Mouse (Mus musculus): ENCODE results near the gene Zfp791. TPM values are rescaled to one million over a fixed set of nuclear protein-coding genes. Genes with fewer than 3 reads are reported as not detected.
"Not testable (repeated sequence)": the region's sequence is repeated elsewhere in the genome, so short reads cannot be mapped to it uniquely, and the experiment has no call there.

The Zfp791 gene
- 0.80 and 1.1 TPM in 2 replicates for polyA plus RNA-seq (2014; fragmentation: Nextera tagmentation; extraction: Ambion mirVana)

DNA sequence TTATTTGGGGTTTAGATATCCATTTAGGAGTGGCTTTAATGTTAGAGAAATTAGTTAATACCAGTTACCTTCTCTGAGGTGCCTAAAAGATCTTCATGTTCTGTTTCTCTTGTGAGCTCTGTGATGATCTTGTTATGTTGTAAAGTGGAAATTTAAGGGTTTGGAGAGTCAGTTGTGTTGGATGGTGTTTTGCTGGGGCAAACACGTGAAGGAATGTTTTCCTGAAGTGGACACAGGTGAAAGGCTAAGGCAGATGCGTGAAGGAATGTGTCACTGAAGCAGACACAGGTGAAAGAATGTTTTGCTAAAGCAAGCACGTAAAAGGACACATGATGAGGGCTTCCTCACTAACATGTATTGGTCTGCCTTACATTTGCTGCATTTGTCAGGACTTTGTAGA is at the start of gene Zfp791:
TSS of gene Zfp791 (minus strand) at position 101 of the 400 bp plus-strand sequence.
- no peaks in the 10 kb centered on the region for H3K9me3 ChIP-seq (ENCODE audit: control insufficient read depth, low read length)
- no peak within 1 kb of the TSS for H3K9ac ChIP-seq (ENCODE audit: low read length)
- no peaks in the 10 kb centered on the region for H3K36me3 ChIP-seq (ENCODE audit: control insufficient read depth, insufficient read depth, low read length)
- no peak within 1 kb of the TSS for H3K4me2 ChIP-seq (ENCODE audit: low read length)
- 72% methylated on average over 3 of the region's 3 CpGs for WGBS
- H3K27me3 ChIP-seq (ENCODE audit: control insufficient read depth, insufficient read depth, low read length) = no peaks in the 10 kb centered on the region
- H3K4me3 ChIP-seq (ENCODE audit: control insufficient read depth in 1 of 2, insufficient read depth in 1 of 2, low read depth in 1 of 2, low read length in 2 of 2) = no peak within 1 kb of the TSS
- no peak within 1 kb of the TSS for H3K27ac ChIP-seq (replicated peaks in 1 of 2; ENCODE audit: control insufficient read depth in 1 of 2, insufficient read depth in 1 of 2, low read depth in 2 of 2, low read length in 2 of 2)
- 0 out of 4 replicates have a peak, but pooled peaks cover 0 to 3% of the 10 kb centered on the region in 2 experiments for H3K4me1 ChIP-seq (ENCODE audit: control insufficient read depth in 2 of 2, insufficient read depth in 2 of 2, low read length in 2 of 2)
- ATAC-seq (ENCODE audit: insufficient number of reproducible peaks, insufficient read depth, low FRiP score, low read depth) = no peak

- Histone ChIP-seq H3K4me2 (ENCODE audit: low read length) (no peak overlapping the region), H3K9me3 (ENCODE audit: control insufficient read depth, low read length) (no peaks in the 10 kb centered on the region), H3K4me1 (ENCODE audit: control insufficient read depth in 2 of 2, insufficient read depth in 2 of 2, low read length in 2 of 2) (no peaks in the 10 kb centered on the region), H3K9ac (ENCODE audit: low read length) (no peak overlapping the region), H3K36me3 (ENCODE audit: control insufficient read depth, insufficient read depth, low read length) (no peaks in the 10 kb centered on the region), H3K4me3 (ENCODE audit: control insufficient read depth in 1 of 2, insufficient read depth in 1 of 2, low read depth in 1 of 2, low read length in 2 of 2) (no peak overlapping the region), H3K27ac (replicated peaks in 1 of 2; ENCODE audit: control insufficient read depth in 1 of 2, insufficient read depth in 1 of 2, low read depth in 2 of 2, low read length in 2 of 2) (no peak overlapping the region), H3K27me3 (ENCODE audit: control insufficient read depth, insufficient read depth, low read length) (no peaks in the 10 kb centered on the region)
- 24% methylated on average over 14 of the region's 14 CpGs for WGBS
- ATAC-seq (ENCODE audit: insufficient number of reproducible peaks, insufficient read depth, low FRiP score, low read depth) = no peak
Observed at GRCm38 (mm10) chr8:85171291-85171690, 48.4 kb upstream of the Zfp791 start.

DNA sequence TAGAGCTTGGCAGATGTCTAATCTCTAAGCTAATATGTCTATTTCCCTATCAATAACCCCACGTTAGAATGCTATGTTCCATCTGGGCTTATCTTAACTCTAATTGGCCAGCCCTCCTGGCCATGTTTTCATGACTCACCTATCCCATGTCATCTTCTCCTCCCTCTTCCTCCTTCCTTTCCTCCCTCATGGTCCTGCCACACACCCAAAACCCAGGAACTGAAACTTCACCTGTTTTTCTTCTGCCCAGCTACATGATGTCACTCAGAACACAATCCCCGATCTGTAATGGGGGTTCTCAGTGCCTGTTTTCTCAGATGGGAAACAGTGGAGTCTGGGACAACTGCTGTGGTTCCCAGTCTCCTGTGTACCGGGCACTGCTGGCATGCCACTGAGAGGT is 28.7 kb upstream of the Zfp791 start, which contains the start of gene Cks1brt:
TSS of gene Cks1brt (plus strand) at position 301 of the 400 bp plus-strand sequence.
- Histone ChIP-seq H3K4me2 (ENCODE audit: low read length) (no peak within 1 kb of the TSS), H3K4me3 (ENCODE audit: control insufficient read depth in 1 of 2, insufficient read depth in 1 of 2, low read depth in 1 of 2, low read length in 2 of 2) (no peak within 1 kb of the TSS), H3K9me3 (ENCODE audit: control insufficient read depth, low read length) (peaks cover 44% of the 10 kb centered on the region), H3K4me1 (ENCODE audit: control insufficient read depth in 2 of 2, insufficient read depth in 2 of 2, low read length in 2 of 2) (no peaks in the 10 kb centered on the region), H3K27ac (replicated peaks in 1 of 2; ENCODE audit: control insufficient read depth in 1 of 2, insufficient read depth in 1 of 2, low read depth in 2 of 2, low read length in 2 of 2) (no peak within 1 kb of the TSS), H3K27me3 (ENCODE audit: control insufficient read depth, insufficient read depth, low read length) (no peaks in the 10 kb centered on the region), H3K36me3 (ENCODE audit: control insufficient read depth, insufficient read depth, low read length) (no peaks in the 10 kb centered on the region), H3K9ac (ENCODE audit: low read length) (no peak within 1 kb of the TSS)
- no peak for ATAC-seq (ENCODE audit: insufficient number of reproducible peaks, insufficient read depth, low FRiP score, low read depth)
- WGBS = 75% methylated on average over 3 of the region's 3 CpGs

GRCm38 (mm10) chr8:85142516-85142915 is 19.6 kb upstream of the Zfp791 start:
- Histone ChIP-seq H3K4me1 (ENCODE audit: control insufficient read depth in 2 of 2, insufficient read depth in 2 of 2, low read length in 2 of 2) (no peaks in the 10 kb centered on the region), H3K4me3 (ENCODE audit: control insufficient read depth in 1 of 2, insufficient read depth in 1 of 2, low read depth in 1 of 2, low read length in 2 of 2) (no peak overlapping the region), H3K36me3 (ENCODE audit: control insufficient read depth, insufficient read depth, low read length) (no peaks in the 10 kb centered on the region), H3K4me2 (ENCODE audit: low read length) (no peak overlapping the region), H3K9me3 (ENCODE audit: control insufficient read depth, low read length) (peaks cover 31% of the 10 kb centered on the region), H3K27ac (replicated peaks in 1 of 2; ENCODE audit: control insufficient read depth in 1 of 2, insufficient read depth in 1 of 2, low read depth in 2 of 2, low read length in 2 of 2) (no peak overlapping the region), H3K27me3 (ENCODE audit: control insufficient read depth, insufficient read depth, low read length) (no peaks in the 10 kb centered on the region), H3K9ac (ENCODE audit: low read length) (no peak overlapping the region)
- ATAC-seq (ENCODE audit: insufficient number of reproducible peaks, insufficient read depth, low FRiP score, low read depth) = no peak
- 87% methylated on average over 4 of the region's 4 CpGs for WGBS

- H3K9ac ChIP-seq (ENCODE audit: low read length); H3K27ac ChIP-seq (replicated peaks in 1 of 2; ENCODE audit: control insufficient read depth in 1 of 2, insufficient read depth in 1 of 2, low read depth in 2 of 2, low read length in 2 of 2); ATAC-seq (ENCODE audit: insufficient number of reproducible peaks, insufficient read depth, low FRiP score, low read depth); H3K4me3 ChIP-seq (ENCODE audit: control insufficient read depth in 1 of 2, insufficient read depth in 1 of 2, low read depth in 1 of 2, low read length in 2 of 2); H3K27me3 ChIP-seq (ENCODE audit: control insufficient read depth, insufficient read depth, low read length); H3K4me1 ChIP-seq (ENCODE audit: control insufficient read depth in 2 of 2, insufficient read depth in 2 of 2, low read length in 2 of 2); H3K9me3 ChIP-seq (ENCODE audit: control insufficient read depth, low read length); H3K36me3 ChIP-seq (ENCODE audit: control insufficient read depth, insufficient read depth, low read length); H3K4me2 ChIP-seq (ENCODE audit: low read length): not testable (repeated sequence)
- WGBS = 84% methylated on average over 2 of the region's 2 CpGs
Observed at GRCm38 (mm10) chr8:85135690-85136089, 12.8 kb upstream of the Zfp791 start.

GRCm38 (mm10) chr8:85132335-85132734 is 9.4 kb upstream of the Zfp791 start:
- H3K27ac ChIP-seq (replicated peaks in 1 of 2; ENCODE audit: control insufficient read depth in 1 of 2, insufficient read depth in 1 of 2, low read depth in 2 of 2, low read length in 2 of 2) = no peak overlapping the region
- WGBS = 90% methylated on average over 1 of the region's 1 CpGs
- ATAC-seq (ENCODE audit: insufficient number of reproducible peaks, insufficient read depth, low FRiP score, low read depth) = no peak
- peaks cover 8% of the 10 kb centered on the region; the same call in 1 of the 2 replicates for H3K9me3 ChIP-seq (ENCODE audit: control insufficient read depth, low read length)
- no peaks in the 10 kb centered on the region for H3K4me1 ChIP-seq (ENCODE audit: control insufficient read depth in 2 of 2, insufficient read depth in 2 of 2, low read length in 2 of 2)
- H3K4me2 ChIP-seq (ENCODE audit: low read length) = no peak overlapping the region
- no peak overlapping the region for H3K4me3 ChIP-seq (ENCODE audit: control insufficient read depth in 1 of 2, insufficient read depth in 1 of 2, low read depth in 1 of 2, low read length in 2 of 2)
- no peaks in the 10 kb centered on the region for H3K27me3 ChIP-seq (ENCODE audit: control insufficient read depth, insufficient read depth, low read length)
- H3K36me3 ChIP-seq (ENCODE audit: control insufficient read depth, insufficient read depth, low read length) = no peaks in the 10 kb centered on the region
- H3K9ac ChIP-seq (ENCODE audit: low read length) = no peak overlapping the region

DNA sequence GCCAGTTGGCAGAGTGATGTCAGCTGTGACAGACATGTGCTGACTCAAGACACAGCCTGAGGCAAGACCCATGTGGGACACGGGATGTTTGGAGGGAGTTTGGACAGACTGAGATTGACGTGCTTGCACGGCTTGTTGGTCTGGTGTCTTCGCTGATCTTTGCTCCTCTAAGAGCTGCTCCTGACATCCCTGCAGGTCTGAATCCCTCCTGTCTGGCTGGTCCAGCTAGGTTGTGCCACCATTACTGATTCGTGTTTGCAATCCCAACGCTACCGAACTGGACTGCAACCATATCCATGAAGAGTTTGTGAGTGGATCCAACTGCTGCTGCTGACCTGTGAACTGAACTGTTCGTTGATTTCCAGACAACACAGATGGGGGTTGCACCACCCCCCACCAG is 796 bp upstream of the Zfp791 start:
- no peak overlapping the region for H3K9ac ChIP-seq (ENCODE audit: low read length)
- no peaks in the 10 kb centered on the region for H3K36me3 ChIP-seq (ENCODE audit: control insufficient read depth, insufficient read depth, low read length)
- no peak overlapping the region for H3K4me2 ChIP-seq (ENCODE audit: low read length)
- 89% methylated on average over 8 of the region's 8 CpGs for WGBS
- no peaks in the 10 kb centered on the region for H3K27me3 ChIP-seq (ENCODE audit: control insufficient read depth, insufficient read depth, low read length)
- no peak for ATAC-seq (ENCODE audit: insufficient number of reproducible peaks, insufficient read depth, low FRiP score, low read depth)
- H3K27ac ChIP-seq (replicated peaks in 1 of 2; ENCODE audit: control insufficient read depth in 1 of 2, insufficient read depth in 1 of 2, low read depth in 2 of 2, low read length in 2 of 2) = no peak overlapping the region
- 0 out of 4 replicates have a peak, but pooled peaks cover 0 to 3% of the 10 kb centered on the region in 2 experiments for H3K4me1 ChIP-seq (ENCODE audit: control insufficient read depth in 2 of 2, insufficient read depth in 2 of 2, low read length in 2 of 2)
- H3K4me3 ChIP-seq (ENCODE audit: control insufficient read depth in 1 of 2, insufficient read depth in 1 of 2, low read depth in 1 of 2, low read length in 2 of 2) = no peak overlapping the region
- no peaks in the 10 kb centered on the region for H3K9me3 ChIP-seq (ENCODE audit: control insufficient read depth, low read length)

DNA sequence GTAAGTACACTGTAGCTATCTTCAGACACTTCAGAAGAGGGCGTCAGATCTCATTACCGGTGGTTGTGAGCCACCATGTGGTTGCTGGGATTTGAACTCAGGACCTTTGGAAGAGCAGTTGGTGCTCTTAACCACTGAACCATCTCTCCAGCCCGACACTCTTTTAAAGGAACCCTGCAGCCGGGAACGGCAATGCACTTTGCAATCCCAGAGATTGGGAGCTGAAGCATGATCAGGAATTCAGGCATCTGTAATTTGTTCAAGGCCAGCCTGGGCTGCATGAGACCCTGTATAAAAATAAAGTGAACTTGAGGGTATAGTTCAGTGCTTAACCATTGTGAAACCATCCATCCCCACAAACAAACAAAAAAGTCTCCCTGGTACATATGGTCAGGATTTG is 2.6 kb downstream of the Zfp791 start:
- WGBS = 78% methylated on average over 5 of the region's 5 CpGs
- not testable (repeated sequence) for H3K9ac ChIP-seq (ENCODE audit: low read length); H3K9me3 ChIP-seq (ENCODE audit: control insufficient read depth, low read length); ATAC-seq (ENCODE audit: insufficient number of reproducible peaks, insufficient read depth, low FRiP score, low read depth); H3K36me3 ChIP-seq (ENCODE audit: control insufficient read depth, insufficient read depth, low read length); H3K4me2 ChIP-seq (ENCODE audit: low read length); H3K4me1 ChIP-seq (ENCODE audit: control insufficient read depth in 2 of 2, insufficient read depth in 2 of 2, low read length in 2 of 2); H3K27me3 ChIP-seq (ENCODE audit: control insufficient read depth, insufficient read depth, low read length); H3K27ac ChIP-seq (replicated peaks in 1 of 2; ENCODE audit: control insufficient read depth in 1 of 2, insufficient read depth in 1 of 2, low read depth in 2 of 2, low read length in 2 of 2); H3K4me3 ChIP-seq (ENCODE audit: control insufficient read depth in 1 of 2, insufficient read depth in 1 of 2, low read depth in 1 of 2, low read length in 2 of 2)

Measured in heart, embryonic 14.5 days (tissue).